Mouse (Mus musculus): ENCODE results near the gene E2f8. TPM values are rescaled to one million over a fixed set of nuclear protein-coding genes. Genes with fewer than 3 reads are reported as not detected.

The E2f8 gene
- polyA plus RNA-seq, 1 experiment from 2014 or later: 23.6 TPM

- no peak for ATAC-seq (ENCODE audit: insufficient number of reproducible peaks, insufficient read depth, low FRiP score, low read depth)
- Histone ChIP-seq H3K4me1 (ENCODE audit: control insufficient read depth, insufficient read depth, low read length) (no peaks in the 10 kb centered on the region), H3K36me3 (ENCODE audit: control insufficient read depth, insufficient read depth, low read length) (no peaks in the 10 kb centered on the region), H3K9ac (replicated peaks; ENCODE audit: low read depth, low read length) (no peak overlapping the region), H3K27me3 (ENCODE audit: control insufficient read depth, insufficient read depth, low read length) (no peaks in the 10 kb centered on the region), H3K4me2 (replicated peaks; ENCODE audit: low read depth, low read length) (no peak overlapping the region), H3K27ac (ENCODE audit: low read length) (no peak overlapping the region), H3K4me3 (ENCODE audit: low read depth, low read length) (no peak overlapping the region), H3K9me3 (ENCODE audit: control insufficient read depth, low read depth, low read length) (no peaks in the 10 kb centered on the region)
- WGBS: 57% methylated on average over 24 of the region's 24 CpGs
Observed at GRCm38 (mm10) chr7:48897539-48898163, 16.3 kb upstream of the E2f8 start.

- no peak for ATAC-seq (ENCODE audit: insufficient number of reproducible peaks, insufficient read depth, low FRiP score, low read depth)
- Histone ChIP-seq H3K9ac (replicated peaks; ENCODE audit: low read depth, low read length) (no peak overlapping the region), H3K4me3 (ENCODE audit: low read depth, low read length) (no peak overlapping the region), H3K9me3 (ENCODE audit: control insufficient read depth, low read depth, low read length) (no peaks in the 10 kb centered on the region), H3K4me2 (replicated peaks; ENCODE audit: low read depth, low read length) (no peak overlapping the region), H3K27ac (ENCODE audit: low read length) (no peak overlapping the region), H3K36me3 (ENCODE audit: control insufficient read depth, insufficient read depth, low read length) (no peaks in the 10 kb centered on the region), H3K27me3 (ENCODE audit: control insufficient read depth, insufficient read depth, low read length) (no peaks in the 10 kb centered on the region), H3K4me1 (ENCODE audit: control insufficient read depth, insufficient read depth, low read length) (no peaks in the 10 kb centered on the region)
- 72% methylated on average over 4 of the region's 4 CpGs for WGBS
Observed at GRCm38 (mm10) chr7:48896051-48896450, 14.7 kb upstream of the E2f8 start.

GRCm38 (mm10) chr7:48895475-48895874, 14.1 kb upstream of the E2f8 start:
- Histone ChIP-seq H3K4me2 (replicated peaks; ENCODE audit: low read depth, low read length) (no peak overlapping the region), H3K36me3 (ENCODE audit: control insufficient read depth, insufficient read depth, low read length) (no peaks in the 10 kb centered on the region), H3K9ac (replicated peaks; ENCODE audit: low read depth, low read length) (no peak overlapping the region), H3K9me3 (ENCODE audit: control insufficient read depth, low read depth, low read length) (no peaks in the 10 kb centered on the region), H3K27ac (ENCODE audit: low read length) (no peak overlapping the region), H3K4me3 (ENCODE audit: low read depth, low read length) (no peak overlapping the region), H3K4me1 (ENCODE audit: control insufficient read depth, insufficient read depth, low read length) (no peaks in the 10 kb centered on the region), H3K27me3 (ENCODE audit: control insufficient read depth, insufficient read depth, low read length) (no peaks in the 10 kb centered on the region)
- no peak for ATAC-seq (ENCODE audit: insufficient number of reproducible peaks, insufficient read depth, low FRiP score, low read depth)
- WGBS: 91% methylated on average over 4 of the region's 4 CpGs

GRCm38 (mm10) chr7:48894763-48895162, 13.4 kb upstream of the E2f8 start:
- Histone ChIP-seq H3K36me3 (ENCODE audit: control insufficient read depth, insufficient read depth, low read length) (no peaks in the 10 kb centered on the region), H3K4me3 (ENCODE audit: low read depth, low read length) (no peak overlapping the region), H3K9me3 (ENCODE audit: control insufficient read depth, low read depth, low read length) (no peaks in the 10 kb centered on the region), H3K4me1 (ENCODE audit: control insufficient read depth, insufficient read depth, low read length) (no peaks in the 10 kb centered on the region), H3K27ac (ENCODE audit: low read length) (no peak overlapping the region), H3K4me2 (replicated peaks; ENCODE audit: low read depth, low read length) (no peak overlapping the region), H3K27me3 (ENCODE audit: control insufficient read depth, insufficient read depth, low read length) (no peaks in the 10 kb centered on the region), H3K9ac (replicated peaks; ENCODE audit: low read depth, low read length) (no peak overlapping the region)
- 62% methylated on average over 6 of the region's 6 CpGs for WGBS
- no peak for ATAC-seq (ENCODE audit: insufficient number of reproducible peaks, insufficient read depth, low FRiP score, low read depth)

- Histone ChIP-seq H3K27ac (ENCODE audit: low read length) (no peak overlapping the region), H3K36me3 (ENCODE audit: control insufficient read depth, insufficient read depth, low read length) (no peaks in the 10 kb centered on the region), H3K4me2 (replicated peaks; ENCODE audit: low read depth, low read length) (no peak overlapping the region), H3K27me3 (ENCODE audit: control insufficient read depth, insufficient read depth, low read length) (no peaks in the 10 kb centered on the region), H3K4me3 (ENCODE audit: low read depth, low read length) (no peak overlapping the region), H3K9ac (replicated peaks; ENCODE audit: low read depth, low read length) (no peak overlapping the region), H3K9me3 (ENCODE audit: control insufficient read depth, low read depth, low read length) (no peaks in the 10 kb centered on the region), H3K4me1 (ENCODE audit: control insufficient read depth, insufficient read depth, low read length) (no peaks in the 10 kb centered on the region)
- no peak for ATAC-seq (ENCODE audit: insufficient number of reproducible peaks, insufficient read depth, low FRiP score, low read depth)
- WGBS: 1% methylated on average over 6 of the region's 6 CpGs
Observed at GRCm38 (mm10) chr7:48894152-48894551, 12.8 kb upstream of the E2f8 start.

- no peak overlapping the region for H3K27ac ChIP-seq (ENCODE audit: low read length)
- whole genome bisulfite sequencing: 85% methylated on average over 7 of the region's 7 CpGs
- no peaks in the 10 kb centered on the region for H3K27me3 ChIP-seq (ENCODE audit: control insufficient read depth, insufficient read depth, low read length)
- H3K4me3 ChIP-seq (ENCODE audit: low read depth, low read length): no peak overlapping the region
- no peaks in the 10 kb centered on the region for H3K9me3 ChIP-seq (ENCODE audit: control insufficient read depth, low read depth, low read length)
- H3K4me1 ChIP-seq (ENCODE audit: control insufficient read depth, insufficient read depth, low read length): peaks cover 4% of the 10 kb centered on the region; the same call in 1 of the 2 replicates
- H3K9ac ChIP-seq (replicated peaks; ENCODE audit: low read depth, low read length): no peak overlapping the region
- ATAC-seq (ENCODE audit: insufficient number of reproducible peaks, insufficient read depth, low FRiP score, low read depth): no peak
- no peaks in the 10 kb centered on the region for H3K36me3 ChIP-seq (ENCODE audit: control insufficient read depth, insufficient read depth, low read length)
- no peak overlapping the region for H3K4me2 ChIP-seq (replicated peaks; ENCODE audit: low read depth, low read length)
Observed at GRCm38 (mm10) chr7:48893093-48893492, 11.7 kb upstream of the E2f8 start.

- Histone ChIP-seq H3K4me1 (ENCODE audit: control insufficient read depth, insufficient read depth, low read length) (peaks cover 7% of the 10 kb centered on the region; the same call in 1 of the 2 replicates), H3K27me3 (ENCODE audit: control insufficient read depth, insufficient read depth, low read length) (no peaks in the 10 kb centered on the region), H3K27ac (ENCODE audit: low read length) (no peak overlapping the region), H3K4me2 (replicated peaks; ENCODE audit: low read depth, low read length) (no peak overlapping the region), H3K4me3 (ENCODE audit: low read depth, low read length) (no peak overlapping the region), H3K9ac (replicated peaks; ENCODE audit: low read depth, low read length) (no peak overlapping the region), H3K9me3 (ENCODE audit: control insufficient read depth, low read depth, low read length) (no peaks in the 10 kb centered on the region), H3K36me3 (ENCODE audit: control insufficient read depth, insufficient read depth, low read length) (no peaks in the 10 kb centered on the region)
- ATAC-seq (ENCODE audit: insufficient number of reproducible peaks, insufficient read depth, low FRiP score, low read depth): no peak
- WGBS: 80% methylated on average over 5 of the region's 5 CpGs
Observed at GRCm38 (mm10) chr7:48891029-48891428, 9.6 kb upstream of the E2f8 start.

GRCm38 (mm10) chr7:48888751-48889150, 7.4 kb upstream of the E2f8 start:
- Histone ChIP-seq H3K27ac (ENCODE audit: low read length) (no peak overlapping the region), H3K4me3 (ENCODE audit: low read depth, low read length) (no peak overlapping the region), H3K36me3 (ENCODE audit: control insufficient read depth, insufficient read depth, low read length) (no peaks in the 10 kb centered on the region), H3K27me3 (ENCODE audit: control insufficient read depth, insufficient read depth, low read length) (no peaks in the 10 kb centered on the region), H3K9me3 (ENCODE audit: control insufficient read depth, low read depth, low read length) (no peaks in the 10 kb centered on the region), H3K4me1 (ENCODE audit: control insufficient read depth, insufficient read depth, low read length) (peaks cover 7% of the 10 kb centered on the region; the same call in 1 of the 2 replicates), H3K9ac (replicated peaks; ENCODE audit: low read depth, low read length) (no peak overlapping the region), H3K4me2 (replicated peaks; ENCODE audit: low read depth, low read length) (no peak overlapping the region)
- 62% methylated on average over 2 of the region's 2 CpGs for WGBS
- ATAC-seq (ENCODE audit: insufficient number of reproducible peaks, insufficient read depth, low FRiP score, low read depth): no peak

GRCm38 (mm10) chr7:48887973-48888372, 6.6 kb upstream of the E2f8 start:
- no peak overlapping the region for H3K9ac ChIP-seq (replicated peaks; ENCODE audit: low read depth, low read length)
- H3K9me3 ChIP-seq (ENCODE audit: control insufficient read depth, low read depth, low read length): no peaks in the 10 kb centered on the region
- H3K27me3 ChIP-seq (ENCODE audit: control insufficient read depth, insufficient read depth, low read length): no peaks in the 10 kb centered on the region
- no peak overlapping the region for H3K4me3 ChIP-seq (ENCODE audit: low read depth, low read length)
- H3K4me1 ChIP-seq (ENCODE audit: control insufficient read depth, insufficient read depth, low read length): peaks cover 7% of the 10 kb centered on the region; the same call in 1 of the 2 replicates
- H3K27ac ChIP-seq (ENCODE audit: low read length): no peak overlapping the region
- WGBS: 31% methylated on average over 8 of the region's 8 CpGs
- ATAC-seq (ENCODE audit: insufficient number of reproducible peaks, insufficient read depth, low FRiP score, low read depth): no peak
- H3K4me2 ChIP-seq (replicated peaks; ENCODE audit: low read depth, low read length): no peak overlapping the region
- no peaks in the 10 kb centered on the region for H3K36me3 ChIP-seq (ENCODE audit: control insufficient read depth, insufficient read depth, low read length)

Measured in stomach, embryonic 14.5 days (tissue).